Mouse (Mus musculus) midbrain, embryonic 10.5 days (tissue): ENCODE measurements around the gene Slc44a5. TPM values are rescaled to one million over a fixed set of nuclear protein-coding genes. Genes with fewer than 3 reads are reported as not detected.

Experiments used
- polyA plus RNA-seq: library from polyadenylated mRNA; unstranded; fragments of >200 nt; fragmentation: Nextera tagmentation; extraction: Ambion mirVana; gene quantifications from 2 replicates; pipeline ENCODE4 v1.2.1, GENCODE M21; 2016

Slc44a5 gene
- polyA plus RNA-seq, 1 experiment from 2014 or later: 3.6 TPM

Other genes with a start within 250 kb of the Slc44a5 start
- gene St6galnac3, start 248.3 kb upstream of the Slc44a5 start, polyA plus RNA-seq: 33.4 and 33.6 TPM in 2 replicates
- 0.47 and 0.68 TPM in 2 replicates for gene Asb17, start 129.2 kb upstream of the Slc44a5 start, polyA plus RNA-seq
- 0.07 and 0.09 TPM in 2 replicates for gene Msh4, start 67.3 kb upstream of the Slc44a5 start, polyA plus RNA-seq
- 43.7 and 48.0 TPM in 2 replicates for gene Rabggtb, start 60.4 kb upstream of the Slc44a5 start, polyA plus RNA-seq
- gene Acadm, start 28.8 kb upstream of the Slc44a5 start, polyA plus RNA-seq: 44.4 and 53.5 TPM in 2 replicates